9 mouse cellular contexts compared by ENCODE assay signal in the genomic region with DNA sequence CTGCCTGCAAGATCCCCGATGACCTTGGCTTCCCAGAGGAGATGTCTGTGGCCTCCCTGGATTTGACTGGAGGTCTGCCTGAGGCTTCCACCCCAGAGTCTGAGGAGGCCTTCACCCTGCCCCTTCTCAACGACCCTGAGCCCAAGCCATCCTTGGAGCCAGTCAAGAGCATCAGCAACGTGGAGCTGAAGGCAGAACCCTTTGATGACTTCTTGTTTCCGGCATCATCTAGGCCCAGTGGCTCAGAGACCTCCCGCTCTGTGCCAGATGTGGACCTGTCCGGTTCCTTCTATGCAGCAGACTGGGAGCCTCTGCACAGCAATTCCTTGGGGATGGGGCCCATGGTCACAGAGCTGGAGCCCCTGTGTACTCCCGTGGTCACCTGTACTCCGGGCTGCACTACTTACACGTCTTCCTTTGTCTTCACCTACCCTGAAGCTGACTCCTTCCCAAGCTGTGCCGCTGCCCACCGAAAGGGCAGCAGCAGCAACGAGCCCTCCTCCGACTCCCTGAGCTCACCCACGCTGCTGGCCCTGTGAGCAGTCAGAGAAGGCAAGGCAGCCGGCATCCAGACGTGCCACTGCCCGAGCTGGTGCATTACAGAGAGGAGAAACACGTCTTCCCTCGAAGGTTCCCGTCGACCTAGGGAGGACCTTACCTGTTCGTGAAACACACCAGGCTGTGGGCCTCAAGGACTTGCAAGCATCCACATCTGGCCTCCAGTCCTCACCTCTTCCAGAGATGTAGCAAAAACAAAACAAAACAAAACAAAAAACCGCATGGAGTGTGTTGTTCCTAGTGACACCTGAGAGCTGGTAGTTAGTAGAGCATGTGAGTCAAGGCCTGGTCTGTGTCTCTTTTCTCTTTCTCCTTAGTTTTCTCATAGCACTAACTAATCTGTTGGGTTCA. TPM values are rescaled to one million over a fixed set of nuclear protein-coding genes. Genes with fewer than 3 reads are reported as not detected.
DNase-seq lines count a peak whose midpoint lies in the region; ATAC-seq lines count a peak whose summit lies in the region.
"Had no signal": no experiment of that assay in that cellular context is flagged by ENCODE, and none has a peak within 500 bp of the region (broad histone marks: within the 10 kb centered on the region; RNA-seq: fewer than 3 reads in every experiment).

No protein-coding gene starts in this region.

- H3K36me3 ChIP-seq in heart, embryonic 12.5 days: peaks cover 5% of the 10 kb centered on the region; the same call in 1 of the 2 replicates
- H3K36me3 ChIP-seq in limb, embryonic 12.5 days: no peaks in the 10 kb centered on the region
- no peaks in the 10 kb centered on the region for H3K36me3 ChIP-seq in stomach, embryonic 16.5 days (ENCODE audit: control insufficient read depth, insufficient read depth, low read length)

- no peak for ATAC-seq in heart, embryonic 12.5 days (ENCODE audit: insufficient number of reproducible peaks, low FRiP score)
- no peak for ATAC-seq in limb, embryonic 12.5 days (ENCODE audit: insufficient number of reproducible peaks, insufficient read depth, low FRiP score, low TSS enrichment, low read depth)
- no peak for ATAC-seq in stomach, embryonic 16.5 days (ENCODE audit: insufficient read depth, low FRiP score)

- no peaks in the 10 kb centered on the region for H3K9me3 ChIP-seq in heart, embryonic 12.5 days (replicated peaks)
- H3K9me3 ChIP-seq in limb, embryonic 12.5 days: no peaks in the 10 kb centered on the region
- H3K9me3 ChIP-seq in stomach, embryonic 16.5 days (replicated peaks; ENCODE audit: control insufficient read depth, low read length): no peaks in the 10 kb centered on the region

- 57% methylated on average over 23 of the region's 23 CpGs for WGBS in heart, embryonic 12.5 days
- 41% methylated on average over 23 of the region's 23 CpGs for WGBS in limb, embryonic 12.5 days
- 68% methylated on average over 23 of the region's 23 CpGs for WGBS in stomach, embryonic 16.5 days

- H3K27ac ChIP-seq in heart, embryonic 12.5 days (ENCODE audit: poor library complexity, severe bottlenecking): no peak overlapping the region
- H3K27ac ChIP-seq in limb, embryonic 12.5 days: no peak overlapping the region
- H3K27ac ChIP-seq in stomach, embryonic 16.5 days (ENCODE audit: low read length): no peak overlapping the region

- no peak for DNase-seq in heart, adult 8-10 months (ENCODE audit: low spot score)
- peak; percentile 8 for DNase-seq in right cerebral cortex, adult 18-20 months
- no peak for DNase-seq in right cerebral cortex, postnatal 4 days
- DNase-seq in left cerebral cortex, postnatal 36 days (ENCODE audit: low spot score in 2 of 2): no peak
- no peak for DNase-seq in testis, postnatal 14 days (ENCODE audit: low spot score)
- DNase-seq: thymus, adult 18-20 months had no signal

- H3K4me3 ChIP-seq in heart, embryonic 12.5 days: no peak overlapping the region
- 0 out of 2 replicates have a peak overlapping the region, but pooled peaks have one; percentile 55 for H3K4me3 ChIP-seq in limb, embryonic 12.5 days (replicated peaks)
- H3K4me3 ChIP-seq in stomach, embryonic 16.5 days (replicated peaks; ENCODE audit: low read length): peak overlapping the region; percentile 10

- peak overlapping the region; percentile 93 for H3K4me2 ChIP-seq in heart, embryonic 12.5 days
- H3K4me2 ChIP-seq in limb, embryonic 12.5 days: peak overlapping the region; percentile 100
- peak overlapping the region; percentile 98; the same call in 1 of the 2 replicates for H3K4me2 ChIP-seq in stomach, embryonic 16.5 days (ENCODE audit: low read depth, low read length)

- H3K4me1 ChIP-seq in heart, embryonic 12.5 days (replicated peaks): peaks cover 46% of the 10 kb centered on the region
- peaks cover 49% of the 10 kb centered on the region for H3K4me1 ChIP-seq in limb, embryonic 12.5 days (replicated peaks)
- H3K4me1 ChIP-seq in stomach, embryonic 16.5 days (ENCODE audit: control insufficient read depth, insufficient read depth, low read length): peaks cover 23% of the 10 kb centered on the region

- peaks cover 6% of the 10 kb centered on the region; the same call in 1 of the 2 replicates for H3K27me3 ChIP-seq in heart, embryonic 12.5 days (replicated peaks)
- H3K27me3 ChIP-seq in limb, embryonic 12.5 days: peaks cover 36% of the 10 kb centered on the region
- H3K27me3 ChIP-seq in stomach, embryonic 16.5 days (ENCODE audit: control insufficient read depth, insufficient read depth, low read length): peaks cover 3% of the 10 kb centered on the region; the same call in 1 of the 2 replicates

- H3K9ac ChIP-seq in heart, embryonic 12.5 days: 0 out of 2 replicates have a peak overlapping the region, but pooled peaks have one; percentile 0
- H3K9ac ChIP-seq in limb, embryonic 12.5 days (replicated peaks): no peak overlapping the region
- H3K9ac ChIP-seq in stomach, embryonic 16.5 days (ENCODE audit: low read length): 0 out of 2 replicates have a peak overlapping the region, but pooled peaks have one; percentile 46

- intact Hi-C loops in left cerebral cortex, postnatal 36 days (cut with DNase I): no loop called here

RNA-seq across cellular contexts. Expression of gene Fos, which starts 2.5 kb away (rescaled TPM):
- 5.9 and 8.1 TPM in 2 replicates for polyA plus RNA-seq in heart, embryonic 12.5 days (2016; fragmentation: Nextera tagmentation; extraction: Ambion mirVana)
- total RNA-seq in heart, adult 8-10 months (2022): 10 to 100 TPM in 2 of 4 experiments, 1 to 10 TPM in 2; 2.4 to 26.4 (median 15.7) TPM
- 2.0 and 2.7 TPM in 2 replicates for polyA plus RNA-seq in limb, embryonic 12.5 days (2016; fragmentation: Nextera tagmentation; extraction: Ambion mirVana)
- polyA plus RNA-seq in stomach, embryonic 16.5 days (2015; fragmentation: Nextera tagmentation; extraction: Ambion mirVana): 16.1 and 21.1 TPM in 2 replicates
- 10 to 100 TPM; 21.9 to 74.3 TPM for total RNA-seq in left cerebral cortex, postnatal 36 days (2021)
